Mouse (Mus musculus) R1 (cell line): ENCODE data around the gene Frmd4a.

Experiments used
- DNase-seq: peaks from one replicate; pipeline ENCODE4 v3.0.0-alpha.2; 2018; ENCODE audit warnings: low read depth, low spot score

The Frmd4a gene

DNA sequence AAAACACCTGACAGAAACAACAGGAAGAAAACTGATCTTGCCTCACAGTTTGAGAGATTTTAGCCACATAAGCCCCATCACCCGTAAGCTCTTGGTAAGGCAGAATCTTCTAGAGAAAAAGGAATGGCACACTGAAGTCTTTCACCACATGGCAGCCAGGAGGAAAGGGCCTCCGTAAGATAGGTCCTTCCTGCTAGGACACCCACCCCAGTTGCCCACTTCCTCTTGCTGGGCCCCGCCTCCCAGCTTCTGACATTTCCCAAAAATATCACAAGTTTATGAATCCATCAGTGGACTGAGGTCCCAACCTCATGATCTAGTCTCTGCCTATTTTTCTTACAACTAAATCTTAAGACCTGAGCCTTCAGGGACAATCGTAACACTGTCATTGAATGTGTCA is 373.6 kb downstream of the Frmd4a start:
- no peak for DNase-seq

DNA sequence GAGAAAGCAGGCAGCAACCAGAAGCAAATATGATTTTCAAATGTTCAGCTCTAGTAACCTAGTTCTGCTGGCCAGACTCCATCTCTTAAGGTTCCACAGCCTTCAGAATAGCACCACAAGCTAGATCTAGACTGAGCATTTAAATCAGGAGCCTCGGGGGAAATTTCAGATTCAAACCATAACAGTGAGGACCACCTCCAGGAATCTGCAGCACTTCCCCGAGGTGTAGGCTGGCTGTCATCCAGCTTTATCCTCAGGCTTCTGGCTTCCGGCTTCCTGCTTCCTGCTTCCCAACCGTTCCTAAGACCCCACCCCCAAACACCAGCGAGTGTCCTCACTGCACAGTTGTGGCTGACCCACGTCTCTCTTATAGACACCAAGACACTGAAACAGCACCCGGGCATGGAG is 374.2 kb downstream of the Frmd4a start:
- DNase-seq, result no peak

GRCm38 (mm10) chr2:4393046-4393445 is 375.5 kb downstream of the Frmd4a start:
- DNase-seq, result no peak

- no peak for DNase-seq
Observed at GRCm38 (mm10) chr2:4394641-4395040, 377.1 kb downstream of the Frmd4a start.

DNA sequence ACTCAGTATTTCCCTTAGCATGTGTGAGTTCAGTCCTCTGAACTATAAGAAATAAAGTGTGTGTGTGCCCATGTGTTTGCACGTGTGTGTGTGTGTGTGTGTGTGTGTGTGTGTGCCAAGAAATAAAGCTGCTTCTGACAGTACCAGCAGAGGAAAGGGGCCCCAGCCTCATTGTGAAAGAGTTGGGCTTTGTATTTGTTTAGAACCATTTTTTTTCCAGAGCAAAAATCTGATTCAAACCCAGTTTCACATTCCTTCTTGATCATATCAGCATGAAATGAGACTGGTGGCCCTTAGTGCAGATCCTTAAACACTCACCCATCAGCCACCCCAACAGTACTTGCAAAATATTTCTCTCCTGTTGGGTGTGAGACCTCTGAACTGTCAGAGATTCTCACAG is 382.2 kb downstream of the Frmd4a start:
- DNase-seq, result no peak

GRCm38 (mm10) chr2:4400771-4401596 is 383.5 kb downstream of the Frmd4a start:
- peak; percentile 44 for DNase-seq

DNA sequence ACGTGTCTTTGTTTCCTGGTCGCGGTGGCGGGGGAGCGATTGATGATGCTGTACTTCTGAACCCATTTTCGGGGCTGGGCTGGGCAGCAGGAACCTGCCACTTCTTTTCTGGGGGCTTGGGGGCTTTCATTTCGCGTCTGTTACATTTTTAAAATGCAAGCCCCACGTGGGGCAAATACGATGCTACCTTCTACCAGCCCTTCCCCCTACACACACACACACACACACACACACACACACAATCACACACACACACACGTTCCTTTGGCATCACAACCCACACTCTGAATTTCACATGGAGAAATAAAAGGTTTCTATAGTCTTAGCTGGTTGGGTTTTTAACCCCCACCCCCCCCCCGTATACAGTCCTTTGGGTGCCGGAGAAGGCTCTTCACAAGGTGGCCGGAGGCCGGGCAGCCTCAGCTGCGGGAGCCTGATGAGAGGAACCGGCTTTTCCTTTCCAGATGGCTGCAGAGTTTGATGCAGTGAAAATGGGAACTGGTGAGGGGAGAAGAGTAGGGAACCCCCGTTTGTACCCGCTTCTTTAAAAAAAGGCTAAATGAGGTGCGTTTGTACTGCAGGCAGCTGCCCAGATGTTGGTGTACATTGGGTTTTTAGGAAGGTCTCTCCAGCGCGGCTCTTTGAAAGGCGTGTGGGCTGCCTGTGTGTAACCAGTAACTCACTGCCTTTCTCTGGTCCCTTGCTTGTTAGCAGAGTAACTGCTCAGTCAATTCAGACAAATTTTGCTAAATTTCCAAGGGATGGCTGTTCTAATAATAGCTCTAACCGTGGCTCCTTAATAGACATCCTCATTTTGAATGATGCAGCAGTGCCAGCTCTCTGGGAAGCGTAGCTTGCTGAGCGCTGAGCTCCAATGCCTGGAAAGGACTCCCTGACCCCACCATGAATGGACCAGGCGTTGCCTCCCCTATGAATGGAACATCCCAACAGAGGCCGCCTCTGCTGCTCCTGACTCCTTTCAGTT is 384.4 kb downstream of the Frmd4a start:
- DNase-seq, result no peak

DNA sequence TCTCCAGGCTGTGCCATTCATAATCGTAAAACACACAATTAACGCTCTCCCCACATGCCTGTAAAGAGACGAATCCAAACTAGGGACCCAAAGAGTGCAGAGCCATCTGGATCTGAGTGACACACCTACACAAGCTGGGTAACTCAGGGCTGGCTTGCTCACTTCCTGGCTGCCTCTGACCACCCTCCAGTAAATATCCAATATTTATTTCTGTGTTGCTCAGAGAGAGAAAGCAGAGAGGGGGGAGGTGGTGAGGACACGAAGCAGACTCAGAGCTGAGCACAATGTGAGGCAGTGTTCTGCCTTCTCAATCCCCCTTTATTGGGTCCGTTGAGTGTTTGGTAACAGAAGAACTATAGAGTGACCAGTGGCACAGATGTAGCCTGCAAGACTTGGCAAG is 389.5 kb downstream of the Frmd4a start:
- no peak for DNase-seq

- no peak for DNase-seq
Observed at GRCm38 (mm10) chr2:4409810-4410433, 392.4 kb downstream of the Frmd4a start.

- DNase-seq, result peak; percentile 24
Observed at GRCm38 (mm10) chr2:4412870-4413595, 395.5 kb downstream of the Frmd4a start.

- DNase-seq, result no peak
Observed at GRCm38 (mm10) chr2:4413596-4414335, 396.2 kb downstream of the Frmd4a start.

GRCm38 (mm10) chr2:4420679-4421312 is 403.3 kb downstream of the Frmd4a start:
- DNase-seq, result peak; percentile 75

DNA sequence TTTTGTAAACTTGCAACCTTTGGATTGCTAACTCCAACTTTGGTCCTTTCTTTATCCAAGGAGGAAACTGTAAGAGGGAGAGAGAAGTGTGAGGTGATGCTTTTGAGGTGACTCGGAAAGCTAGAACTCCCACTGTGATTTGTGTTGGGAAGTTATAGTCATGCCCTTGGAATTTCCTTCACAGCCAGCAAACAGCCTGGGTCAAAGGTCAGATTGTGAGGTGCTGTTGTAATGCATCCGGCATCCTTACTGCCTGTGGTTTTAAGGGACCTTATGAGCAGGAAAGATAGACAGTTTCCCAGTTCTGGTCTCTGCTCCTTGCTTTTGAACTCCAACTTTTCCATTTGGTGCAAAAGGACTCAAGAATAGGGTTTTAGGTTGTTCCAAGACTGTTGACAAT is 404.2 kb downstream of the Frmd4a start:
- DNase-seq, result peak; percentile 64

DNA sequence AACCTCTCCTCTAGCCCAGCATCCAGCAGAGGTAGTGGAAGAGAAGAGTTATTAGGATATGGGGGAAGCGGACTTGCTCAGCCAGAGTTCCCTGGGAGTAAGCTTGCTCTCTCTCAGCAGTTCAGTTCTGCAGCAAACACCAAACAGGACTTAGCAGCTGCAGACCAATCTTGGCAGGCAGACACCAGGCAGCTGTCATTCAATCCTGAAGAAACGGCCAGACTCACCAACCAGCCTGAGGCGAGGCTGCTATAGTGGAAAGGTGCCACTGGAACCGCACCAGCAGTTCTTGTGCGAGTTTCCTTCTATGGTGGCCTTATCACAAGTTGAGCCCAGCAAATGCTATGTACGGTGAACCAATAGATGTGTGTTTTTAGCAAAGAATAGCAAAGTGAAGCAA is 406.4 kb downstream of the Frmd4a start:
- DNase-seq, result no peak

DNA sequence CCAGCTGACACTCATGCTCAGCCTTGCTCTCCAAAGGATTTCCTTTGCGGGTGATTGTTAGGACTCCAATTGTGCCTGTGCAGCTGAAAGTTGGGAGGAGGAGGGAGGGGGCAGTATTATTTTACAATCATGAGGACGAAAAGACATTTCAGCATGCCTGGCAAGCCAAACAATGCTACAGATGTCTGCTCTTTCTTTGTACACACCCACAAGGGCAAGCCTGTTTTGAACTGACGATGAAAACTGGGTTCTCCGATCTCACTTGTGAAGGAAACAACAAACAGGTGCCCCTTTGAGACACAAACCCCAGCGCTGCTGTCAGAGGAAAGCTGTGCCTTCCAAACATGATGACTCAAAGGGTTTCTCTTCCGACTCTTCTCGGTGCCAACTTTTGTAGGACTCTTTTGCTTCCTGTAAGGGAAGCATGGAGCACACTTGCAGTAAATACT is 410.9 kb downstream of the Frmd4a start:
- DNase-seq, result no peak

DNA sequence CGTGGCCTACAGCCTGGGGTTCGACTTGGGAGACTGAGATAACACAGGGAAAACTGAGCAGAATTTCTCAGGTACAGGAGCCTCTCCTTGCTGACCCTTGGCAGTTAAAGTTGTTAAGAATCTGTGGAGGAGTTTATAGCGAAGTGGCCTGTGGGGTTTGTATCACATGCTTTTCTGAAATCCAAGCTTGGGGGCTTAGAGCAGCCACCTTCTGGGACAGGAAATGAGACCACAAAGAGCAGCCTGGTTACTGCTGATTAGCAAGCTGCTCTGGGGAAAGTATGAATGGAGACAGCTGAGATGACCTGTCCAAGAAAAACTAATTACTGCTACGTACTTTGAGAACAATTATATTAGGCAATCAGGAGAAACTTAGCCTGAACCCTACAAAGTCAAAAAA is 415.6 kb downstream of the Frmd4a start:
- DNase-seq, result no peak

DNA sequence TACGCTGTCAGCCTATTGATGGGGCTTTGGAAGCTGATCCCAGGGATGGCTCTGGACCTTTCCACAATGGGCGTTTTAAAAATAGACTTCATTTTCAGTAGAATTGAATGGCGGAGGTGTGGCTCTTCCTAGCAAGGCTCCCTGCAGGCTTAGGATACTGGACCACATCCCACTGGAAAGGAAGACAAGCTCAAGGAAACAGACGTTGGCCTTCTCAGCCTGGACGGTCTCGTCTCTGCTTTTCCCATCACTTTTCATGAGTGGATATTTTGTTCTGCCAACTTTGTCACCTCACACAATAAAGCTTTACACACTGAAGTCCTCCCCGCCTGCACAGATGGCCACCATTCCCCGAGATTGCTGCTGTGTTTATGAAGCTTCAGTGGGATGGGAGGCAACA is 417.5 kb downstream of the Frmd4a start:
- no peak for DNase-seq

GRCm38 (mm10) chr2:4436361-4437231 is 419.1 kb downstream of the Frmd4a start:
- DNase-seq, result peak; percentile 32

DNA sequence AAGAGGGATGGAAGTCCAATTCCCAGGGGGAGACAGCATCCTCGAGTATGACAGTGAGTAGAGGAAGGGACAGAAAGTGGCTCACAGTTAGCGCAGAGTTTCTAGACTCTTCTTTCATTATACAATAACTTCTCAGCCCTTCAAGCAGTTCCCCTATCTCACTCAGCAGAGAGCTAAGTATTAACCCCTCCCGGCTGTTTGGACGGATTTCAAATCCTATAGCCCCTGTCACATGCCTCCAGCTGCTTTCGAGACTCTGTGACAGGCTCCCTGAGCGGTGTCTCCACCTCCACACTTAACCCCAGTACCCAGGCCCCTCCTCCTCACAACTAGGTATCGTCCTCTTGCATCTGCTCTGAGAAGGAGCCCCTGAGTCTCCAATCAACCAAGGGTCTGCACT is 421.2 kb downstream of the Frmd4a start:
- DNase-seq, result no peak
